Mouse (Mus musculus) right cerebral cortex, postnatal 25 days (tissue): ENCODE measurements around the gene Kif26b.

ENCODE experiments used
- DNase-seq: peaks from one replicate; pipeline ENCODE4 v3.0.0; 2022

Kif26b gene

DNA sequence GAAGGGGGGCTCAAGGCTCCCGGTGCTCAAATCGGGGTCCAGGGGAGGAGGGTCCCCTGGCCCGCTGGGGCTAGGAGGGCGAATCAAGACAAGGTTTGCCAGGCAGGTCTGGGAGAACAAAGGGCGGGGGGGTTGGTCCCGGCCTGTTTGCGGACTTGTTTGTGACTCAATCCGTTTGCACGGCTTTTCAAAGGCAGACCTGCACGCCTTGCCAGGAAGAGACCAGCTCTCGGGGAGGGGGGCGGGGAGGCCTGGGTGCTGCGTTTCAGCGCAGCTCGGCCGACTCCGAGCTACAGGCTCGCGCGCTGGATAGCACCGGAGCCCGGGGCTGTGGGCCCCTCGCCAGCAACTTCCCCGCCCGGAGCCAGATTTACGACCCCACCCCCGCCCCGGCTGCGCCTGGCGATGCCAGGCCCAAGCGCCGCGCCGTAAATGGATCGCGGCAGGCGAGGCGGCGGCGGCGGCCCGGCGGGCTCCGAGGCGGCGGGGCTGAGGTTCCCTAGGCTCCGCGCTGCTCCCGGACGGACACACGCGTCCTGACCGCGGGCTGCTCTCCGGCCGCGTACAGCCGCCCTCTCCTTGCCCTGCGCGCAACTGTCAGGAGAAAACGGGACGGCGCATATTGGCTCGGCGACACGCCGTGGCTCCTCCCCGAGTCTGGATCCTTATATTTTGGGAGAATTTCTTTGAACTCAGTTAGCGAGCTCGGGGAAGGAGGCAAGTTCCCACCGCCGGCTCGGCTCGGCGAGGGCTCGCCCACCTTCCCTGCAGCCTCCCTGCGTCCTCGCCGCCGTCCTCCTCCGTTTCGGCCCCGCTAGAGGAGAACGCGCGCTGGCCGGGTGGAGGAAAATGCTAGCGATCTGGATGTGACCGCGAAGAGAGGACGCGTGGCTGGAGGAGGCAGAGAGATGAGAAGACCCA, at the start of gene Kif26b:
Gene Kif26b (plus strand): TSS at position 695 of the 921 bp plus-strand sequence.
- peak; percentile 71 for DNase-seq

GRCm38 (mm10) chr1:178483854-178484253, 45.1 kb upstream of the Kif26b start:
- DNase-seq = no peak

- no peak for DNase-seq
These were observed 43.6 kb upstream of the Kif26b start for GRCm38 (mm10) chr1:178485138-178485867.

GRCm38 (mm10) chr1:178485868-178486220, 43.1 kb upstream of the Kif26b start:
- DNase-seq = no peak

- peak; percentile 17 for DNase-seq
These were observed 42.1 kb upstream of the Kif26b start for GRCm38 (mm10) chr1:178486828-178487227.

GRCm38 (mm10) chr1:178489127-178489526, 39.8 kb upstream of the Kif26b start:
- DNase-seq = no peak

DNA sequence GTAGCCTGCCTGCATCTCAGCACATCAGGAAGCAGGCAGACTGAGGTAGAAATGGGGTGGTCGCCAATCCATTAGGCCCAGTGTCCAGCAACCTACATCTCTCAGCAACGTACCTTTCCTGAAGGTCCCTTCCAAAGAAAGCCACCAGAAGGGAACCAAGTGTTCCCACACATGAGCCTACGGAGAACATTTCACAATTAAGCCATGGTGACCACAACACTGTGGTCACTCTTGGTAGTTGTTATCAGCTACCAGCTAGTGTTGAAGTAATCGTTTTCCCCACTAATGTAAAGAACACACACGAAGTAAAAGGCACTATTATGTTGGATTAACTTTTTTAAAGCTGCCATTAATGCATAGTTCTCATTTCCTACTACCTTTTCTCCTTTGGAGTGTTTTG, 37.2 kb upstream of the Kif26b start:
- DNase-seq = no peak

DNA sequence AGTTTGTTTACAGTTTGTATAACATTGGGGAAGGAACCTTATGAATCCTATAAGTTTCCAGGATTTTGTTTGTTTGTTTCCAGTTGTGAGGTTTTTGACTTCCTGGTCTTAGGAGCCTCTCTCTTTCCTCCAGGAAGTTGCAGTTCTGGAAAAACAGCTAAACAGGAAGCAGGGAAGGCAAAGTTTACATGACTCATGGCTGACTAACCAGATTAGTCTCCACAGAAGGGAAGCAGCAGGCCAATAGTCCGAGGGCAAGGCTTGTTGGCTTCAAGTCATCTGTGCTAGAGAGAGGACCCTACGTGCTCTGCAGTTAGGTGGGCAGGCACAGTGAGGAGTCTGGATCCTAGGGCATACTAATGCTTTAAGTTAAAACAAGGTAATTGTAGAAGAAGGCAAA, 36.4 kb upstream of the Kif26b start:
- no peak for DNase-seq

DNA sequence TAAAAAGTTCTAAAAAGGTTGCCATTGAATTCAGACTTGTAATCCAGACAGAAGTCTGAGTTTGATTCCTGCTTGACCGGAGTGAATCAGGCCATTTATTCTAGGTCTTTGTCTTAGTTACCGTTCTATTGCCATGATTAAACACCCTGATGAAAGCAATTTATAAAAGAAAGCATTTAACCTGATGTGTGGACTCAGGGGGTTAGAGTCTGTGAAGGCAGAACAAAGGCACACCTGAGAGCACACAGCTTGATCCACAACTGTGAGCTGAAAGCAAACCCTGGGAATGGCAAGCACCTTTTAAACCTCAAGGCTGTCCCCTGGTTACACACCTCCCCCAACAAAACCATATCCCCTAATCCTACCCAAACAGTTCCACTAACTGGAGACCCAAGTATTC, 32.7 kb upstream of the Kif26b start:
- DNase-seq = no peak

GRCm38 (mm10) chr1:178496841-178497240, 32.1 kb upstream of the Kif26b start:
- no peak for DNase-seq

DNA sequence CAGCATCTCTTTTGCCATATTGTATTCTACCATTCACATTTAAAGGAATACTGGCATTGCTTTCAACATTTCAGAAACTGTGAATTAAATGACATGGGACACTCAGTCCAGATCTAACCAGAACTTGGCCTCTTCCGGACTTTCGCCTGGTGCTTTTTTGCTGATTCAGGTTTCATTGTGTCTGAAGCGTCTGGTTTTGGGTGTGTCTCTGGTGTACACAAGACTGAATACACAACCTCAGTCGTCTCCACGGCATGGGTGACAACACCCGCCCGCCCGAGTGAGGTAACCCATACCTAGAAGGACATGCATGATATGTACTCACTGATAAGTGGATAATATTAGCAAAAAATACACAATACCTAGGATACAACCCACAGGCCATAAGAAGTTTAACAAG, 22.0 kb upstream of the Kif26b start:
- DNase-seq = no peak

DNA sequence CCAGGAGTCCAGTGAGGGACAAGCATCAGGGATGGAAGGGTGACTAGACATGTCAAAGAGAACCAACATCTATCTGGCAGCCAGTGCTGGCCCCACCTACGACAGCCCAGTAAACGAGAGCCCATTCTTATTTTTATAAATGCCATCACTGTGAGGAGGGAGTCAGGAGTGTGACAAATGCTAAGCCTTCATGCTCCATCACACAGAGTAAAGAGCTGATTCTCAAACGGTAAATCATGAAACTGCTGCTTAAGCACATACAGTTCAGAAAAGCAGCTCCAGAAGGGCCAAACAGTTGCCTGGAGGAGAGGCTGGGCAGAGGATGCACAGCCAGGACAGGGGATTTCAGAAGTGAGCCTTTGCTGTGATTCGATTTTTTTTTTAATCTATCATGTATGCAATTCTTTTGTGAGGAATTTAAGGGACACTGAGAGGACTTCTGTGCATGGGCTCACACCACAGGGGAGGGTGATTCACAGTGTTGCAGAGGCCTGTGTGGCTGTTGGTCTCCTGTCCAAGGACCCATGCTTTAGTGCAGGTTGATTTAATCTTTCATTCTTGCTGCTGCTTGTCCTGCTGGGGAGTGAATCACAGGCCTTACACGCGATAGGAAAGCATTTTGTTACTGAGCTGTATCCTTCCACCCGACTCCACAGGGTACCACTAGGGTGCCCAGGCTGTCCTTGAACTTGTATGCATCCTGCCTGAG, 16.4 kb upstream of the Kif26b start:
- no peak for DNase-seq

- DNase-seq = no peak
These were observed 15.0 kb upstream of the Kif26b start for GRCm38 (mm10) chr1:178513954-178514353.

- no peak for DNase-seq
These were observed 13.1 kb upstream of the Kif26b start for GRCm38 (mm10) chr1:178515839-178516238.

GRCm38 (mm10) chr1:178522389-178522788, 6.5 kb upstream of the Kif26b start:
- DNase-seq = no peak

- no peak for DNase-seq
These were observed 5.8 kb upstream of the Kif26b start for GRCm38 (mm10) chr1:178523152-178523551.

DNA sequence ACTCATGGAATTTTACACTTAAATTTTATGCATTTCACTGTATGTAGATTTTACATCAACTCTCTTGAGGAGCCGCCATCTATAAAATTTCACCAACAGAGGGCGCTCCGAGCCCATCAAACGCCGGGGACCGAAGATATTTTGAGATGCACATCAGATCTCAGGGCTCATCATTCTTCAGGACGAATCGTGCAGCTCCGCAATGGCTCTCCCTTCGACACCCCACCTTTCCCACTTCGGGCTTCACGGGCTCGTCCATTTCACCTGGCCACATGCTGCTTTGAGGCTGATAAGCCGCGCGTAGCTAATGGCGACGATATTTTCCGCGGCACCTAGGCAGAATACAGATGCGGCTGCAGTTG, 1.8 kb upstream of the Kif26b start:
- DNase-seq = peak; percentile 71

DNA sequence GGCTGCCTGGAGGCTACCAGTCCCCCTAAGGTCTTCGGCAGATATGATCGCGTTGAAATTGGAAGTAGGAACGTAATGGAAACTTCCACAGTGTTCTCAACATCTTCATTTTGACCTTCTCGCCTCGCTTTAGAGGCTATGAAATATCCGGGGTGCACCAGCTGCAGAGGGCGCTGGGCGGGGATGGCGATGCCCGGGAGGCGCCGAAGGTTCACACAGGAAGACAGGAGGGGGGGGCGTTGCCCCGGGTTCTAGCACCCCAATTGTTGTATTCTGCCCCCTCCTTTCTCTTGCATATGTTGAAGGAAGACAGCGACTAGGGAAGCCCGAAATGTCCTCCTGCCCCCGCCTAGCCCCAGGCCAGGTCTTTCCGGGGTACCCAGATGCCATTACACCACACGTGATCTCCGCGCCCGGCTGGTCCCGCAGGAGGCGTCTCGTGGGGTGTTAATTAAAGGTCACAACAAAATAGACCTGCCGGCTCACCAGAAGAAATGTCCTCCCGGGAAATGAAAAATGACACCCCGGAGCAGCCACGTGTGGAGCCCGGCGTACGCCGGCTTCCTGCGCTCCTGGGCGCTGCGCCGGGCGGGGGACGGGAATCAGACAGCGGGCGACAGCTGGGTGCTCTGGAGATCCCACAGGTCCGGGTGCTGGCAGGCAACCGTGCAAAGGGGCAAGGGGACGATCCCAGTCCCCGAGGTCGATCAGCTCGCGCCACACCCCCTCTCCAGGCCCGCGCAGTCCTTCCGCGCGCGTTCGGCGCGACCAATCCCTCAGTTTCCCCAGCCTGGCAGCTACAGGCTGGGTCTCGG, 1.2 kb upstream of the Kif26b start:
- DNase-seq = peak; percentile 61

DNA sequence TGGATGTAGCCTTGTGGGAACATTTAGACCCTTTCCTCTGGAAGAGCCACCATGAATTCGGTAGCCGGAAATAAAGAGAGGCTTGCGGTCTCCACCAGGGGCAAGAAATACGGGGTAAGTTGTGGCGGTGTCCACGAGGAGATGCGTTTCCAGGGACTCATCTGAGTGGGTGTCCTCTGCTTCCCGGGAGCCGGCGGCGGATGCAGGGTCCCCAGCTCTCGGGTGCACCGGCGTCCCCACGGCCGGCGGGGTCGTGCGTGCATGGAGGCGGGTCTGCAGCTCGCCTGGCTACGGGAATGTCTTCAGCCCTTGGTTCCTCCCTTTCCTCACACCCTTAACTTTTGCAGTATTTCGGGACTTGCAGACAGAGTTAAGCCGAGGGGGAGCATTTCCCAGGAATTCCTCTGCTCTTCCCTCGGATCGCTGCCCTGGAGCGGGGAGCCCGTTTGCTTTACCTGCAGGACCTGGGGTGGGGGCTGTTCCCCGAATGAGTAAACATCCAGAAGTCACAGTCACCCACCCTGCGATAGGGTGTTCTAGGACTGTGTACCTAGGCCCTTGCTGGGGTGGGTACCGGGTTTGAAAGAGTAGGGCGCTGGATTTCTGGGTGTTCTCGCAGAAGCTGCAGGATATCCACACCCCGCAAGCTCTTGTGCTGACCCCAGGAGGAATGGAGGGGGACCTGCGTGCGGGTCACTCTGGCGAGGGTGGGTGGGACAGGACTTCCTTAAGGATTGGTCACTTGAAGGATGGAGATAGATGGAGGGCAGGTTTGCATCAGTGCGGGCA, 781 bp downstream of the Kif26b start:
- DNase-seq = peak; percentile 50

DNA sequence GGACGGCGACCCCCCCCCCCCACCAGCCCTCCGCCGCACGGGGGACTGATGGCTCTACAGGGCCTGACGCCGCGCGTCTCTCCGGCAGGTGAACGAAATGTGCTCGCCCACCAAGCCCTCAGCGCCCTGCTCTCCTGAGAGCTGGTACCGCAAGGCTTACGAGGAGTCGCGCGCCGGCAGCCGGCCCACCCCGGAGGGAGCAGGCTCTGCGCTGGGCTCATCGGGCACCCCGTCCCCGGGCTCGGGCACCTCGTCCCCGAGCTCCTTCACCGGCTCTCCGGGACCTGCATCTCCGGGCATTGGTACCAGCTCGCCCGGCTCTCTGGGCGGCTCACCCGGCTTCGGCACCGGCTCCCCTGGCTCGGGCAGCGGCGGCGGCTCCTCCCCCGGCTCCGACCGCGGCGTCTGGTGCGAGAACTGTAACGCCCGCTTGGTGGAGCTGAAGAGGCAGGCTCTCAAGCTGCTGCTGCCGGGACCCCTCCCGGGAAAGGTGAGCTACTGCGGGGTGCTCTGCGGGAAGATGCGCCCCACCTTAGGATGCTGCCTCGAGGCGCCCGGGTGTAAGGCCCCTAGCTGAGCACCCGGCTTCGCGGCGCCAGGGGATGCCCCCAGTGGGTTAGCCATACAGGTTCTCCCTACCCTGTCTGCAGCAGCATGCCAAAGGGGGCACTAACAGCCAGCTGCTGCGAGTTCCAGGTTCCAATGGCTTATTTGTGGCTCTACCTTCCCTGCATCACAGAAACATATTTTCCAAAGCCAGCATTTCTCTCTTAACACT, 1.6 kb downstream of the Kif26b start:
- peak; percentile 89 for DNase-seq

DNA sequence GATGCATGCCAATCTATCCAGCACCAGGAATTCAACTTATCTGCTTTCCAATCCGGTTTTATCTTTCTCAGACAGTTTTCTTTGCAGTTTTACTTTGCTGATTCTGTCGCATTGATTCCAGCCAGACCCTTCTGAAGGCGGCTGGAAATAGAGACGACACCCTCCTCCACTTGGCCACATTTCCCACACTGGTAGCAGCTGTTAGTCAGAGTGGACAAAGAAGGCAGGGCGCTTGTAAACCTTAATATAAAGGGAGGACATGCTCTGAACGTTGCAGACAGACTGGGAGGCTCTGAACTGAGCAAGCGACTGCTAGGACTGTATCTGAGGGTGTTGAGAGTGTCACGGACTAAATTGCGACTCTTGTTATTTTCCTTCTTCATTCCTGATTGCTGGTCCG, 11.3 kb downstream of the Kif26b start:
- DNase-seq = no peak
